Mouse (Mus musculus) kidney, embryonic 14.5 days (tissue): Measurements from ENCODE around the gene Atg9b. TPM values are rescaled to one million over a fixed set of nuclear protein-coding genes. Genes with fewer than 3 reads are reported as not detected.

Experiments
- ATAC-seq: fragments of 200-750 bp; cut with Nextera tagmentation; 2 replicates; pipeline ENCODE4 v1.8.0; 2017; ENCODE audit warnings: moderate number of reproducible peaks, mild to moderate bottlenecking, moderate TSS enrichment, moderate library complexity; ENCODE audit not compliant: low FRiP score, low TSS enrichment
- H3K27ac ChIP-seq: fragments of 300-500 bp; sonication (generic); 2 replicates; pipeline ENCODE4 v1.5.1; 2014; ENCODE audit warnings: low read depth, mild to moderate bottlenecking, low read length, moderate library complexity, mixed read lengths
- H3K27me3 ChIP-seq: fragments of 300-500 bp; sonication (generic); 2 replicates; pipeline ENCODE4 v1.6.1; 2014; ENCODE audit warnings: mild to moderate bottlenecking, low read length; ENCODE audit not compliant: control insufficient read depth, insufficient read depth
- H3K36me3 ChIP-seq: fragments of 300-500 bp; sonication (generic); 2 replicates; pipeline ENCODE4 v1.6.1; 2014; ENCODE audit warnings: low read length, mixed read lengths; ENCODE audit not compliant: control insufficient read depth, insufficient read depth
- H3K4me1 ChIP-seq: fragments of 300-500 bp; sonication (generic); 2 replicates; pipeline ENCODE4 v1.6.1; 2014; ENCODE audit warnings: low read length, mixed read lengths; ENCODE audit not compliant: control insufficient read depth, insufficient read depth
- H3K4me2 ChIP-seq: fragments of 300-500 bp; sonication (generic); replicated peaks from 2 replicates; pipeline ENCODE4 v1.6.1; 2014; ENCODE audit warnings: low read depth, mild to moderate bottlenecking, low read length
- H3K4me3 ChIP-seq: fragments of 300-500 bp; sonication (generic); 2 replicates; pipeline ENCODE4 v1.5.1; 2014; ENCODE audit warnings: mild to moderate bottlenecking, low read length
- H3K9ac ChIP-seq: fragments of 300-500 bp; sonication (generic); 2 replicates; pipeline ENCODE4 v1.6.1; 2014; ENCODE audit warnings: low read depth, mild to moderate bottlenecking, low read length, moderate library complexity
- H3K9me3 ChIP-seq: fragments of 300-500 bp; sonication (generic); 2 replicates; pipeline ENCODE4 v1.6.1; 2016; ENCODE audit warnings: low read length; ENCODE audit not compliant: control insufficient read depth
- WGBS: fragments of 180-500 bp; shearing (Covaris S2); extraction: QIAGEN DNeasy Blood & Tissue Kit; methylation state at CpG from one replicate; pipeline ENCODE4 v1.1.7; 2014; 5-methylcytosine and 5-hydroxymethylcytosine counted together
- polyA plus RNA-seq: library from polyadenylated mRNA; unstranded; fragments of >200 nt; fragmentation: Nextera tagmentation; extraction: Ambion mirVana; gene quantifications from 2 replicates; pipeline ENCODE4 v1.2.1, GENCODE M21; 2014

Gene Atg9b
- polyA plus RNA-seq, 1 experiment from 2014 or later, result 1.1 TPM

DNA sequence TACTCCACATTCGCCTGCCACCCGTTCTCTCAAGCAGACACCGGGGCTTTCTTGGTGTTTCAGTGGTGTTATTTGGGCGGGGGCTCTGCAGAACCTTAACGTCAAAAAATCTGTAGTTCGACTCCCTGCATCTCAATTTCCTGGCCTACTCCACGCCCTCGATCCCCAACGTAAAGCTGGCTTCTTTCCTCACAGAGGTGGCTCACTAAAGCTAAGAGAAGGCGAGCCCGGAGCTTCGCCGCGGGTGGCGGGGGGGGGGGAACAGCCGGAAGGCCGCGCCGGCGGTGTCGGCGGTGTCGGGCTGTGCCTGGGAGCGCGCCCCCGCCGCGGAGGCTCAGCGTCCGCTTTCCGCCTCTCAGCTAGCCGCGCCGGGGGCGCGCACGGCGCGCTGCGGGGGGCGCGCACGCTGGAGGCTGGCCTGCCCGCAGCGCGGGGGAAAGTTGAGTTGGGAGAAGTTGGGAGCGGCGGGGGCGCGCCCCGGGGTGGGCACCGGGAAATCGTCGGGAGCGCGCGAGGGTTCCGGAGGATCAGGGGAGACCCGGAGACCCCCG is 33.0 kb upstream of the Atg9b start:
- ATAC-seq, result peak; percentile 28
- peak overlapping the region; percentile 63 for H3K4me3 ChIP-seq

GRCm38 (mm10) chr5:24424004-24424781 is 32.2 kb upstream of the Atg9b start:
- H3K9me3 ChIP-seq, result no peaks in the 10 kb centered on the region
- 13% methylated on average over 21 of the region's 21 CpGs for WGBS
- peak overlapping the region; percentile 86 for H3K4me2 ChIP-seq
- H3K36me3 ChIP-seq, result peaks cover 21% of the 10 kb centered on the region
- no peaks in the 10 kb centered on the region for H3K27me3 ChIP-seq
- ATAC-seq, result peak; percentile 6
- H3K27ac ChIP-seq, result peak overlapping the region; percentile 87
- peaks cover 31% of the 10 kb centered on the region for H3K4me1 ChIP-seq
- H3K9ac ChIP-seq, result peak overlapping the region; percentile 66
- peak overlapping the region; percentile 63 for H3K4me3 ChIP-seq

More for the DNA sequence above, 33.0 kb upstream of the Atg9b start:
- Histone ChIP-seq H3K4me1 (peaks cover 31% of the 10 kb centered on the region), H3K27me3 (no peaks in the 10 kb centered on the region), H3K9ac (peak overlapping the region; percentile 66), H3K36me3 (peaks cover 20% of the 10 kb centered on the region), H3K27ac (peak overlapping the region; percentile 87; the same call in 1 of the 2 replicates), H3K4me2 (peak overlapping the region; percentile 86), H3K9me3 (no peaks in the 10 kb centered on the region)
- WGBS, result 1% methylated on average over 48 of the region's 60 CpGs

- peaks cover 30% of the 10 kb centered on the region for H3K4me1 ChIP-seq
- WGBS, result under 1% methylated on average over 46 of the region's 46 CpGs
These were observed 31.4 kb upstream of the Atg9b start, which contains the start of the genes Cdk5 and Slc4a2 for GRCm38 (mm10) chr5:24423129-24424003. TSS of gene Cdk5 (minus strand) at chr5:24423530. TSS of gene Slc4a2 (plus strand) at chr5:24423837.

GRCm38 (mm10) chr5:24420381-24420780 is 28.4 kb upstream of the Atg9b start:
- Histone ChIP-seq H3K36me3 (peaks cover 24% of the 10 kb centered on the region), H3K4me3 (no peak overlapping the region), H3K4me1 (peaks cover 10% of the 10 kb centered on the region), H3K27ac (no peak overlapping the region), H3K9me3 (no peaks in the 10 kb centered on the region), H3K9ac (no peak overlapping the region), H3K27me3 (no peaks in the 10 kb centered on the region), H3K4me2 (no peak overlapping the region)
- no peak for ATAC-seq
- WGBS, result 85% methylated on average over 9 of the region's 9 CpGs

More at GRCm38 (mm10) chr5:24423129-24424003, 31.4 kb upstream of the Atg9b start, which contains the start of the genes Cdk5 and Slc4a2:
- Histone ChIP-seq H3K4me2 (peak within 1 kb of the TSS; percentile 86), H3K9me3 (no peaks in the 10 kb centered on the region), H3K36me3 (peaks cover 24% of the 10 kb centered on the region), H3K27me3 (no peaks in the 10 kb centered on the region), H3K4me3 (peak within 1 kb of the TSS; percentile 63), H3K27ac (peak within 1 kb of the TSS; percentile 87), H3K9ac (peak within 1 kb of the TSS; percentile 75)
- ATAC-seq, result peak; percentile 91

GRCm38 (mm10) chr5:24417587-24417986 is 25.6 kb upstream of the Atg9b start:
- Histone ChIP-seq H3K9ac (no peak overlapping the region), H3K27me3 (no peaks in the 10 kb centered on the region), H3K4me2 (no peak overlapping the region), H3K36me3 (peaks cover 24% of the 10 kb centered on the region), H3K4me3 (no peak overlapping the region), H3K9me3 (no peaks in the 10 kb centered on the region), H3K4me1 (peaks cover 21% of the 10 kb centered on the region), H3K27ac (no peak overlapping the region)
- no peak for ATAC-seq
- WGBS, result 86% methylated on average over 10 of the region's 10 CpGs

GRCm38 (mm10) chr5:24416222-24416736 is 24.3 kb upstream of the Atg9b start:
- Histone ChIP-seq H3K4me3 (no peak overlapping the region), H3K9ac (no peak overlapping the region), H3K4me1 (peaks cover 19% of the 10 kb centered on the region), H3K9me3 (no peaks in the 10 kb centered on the region), H3K27me3 (no peaks in the 10 kb centered on the region), H3K27ac (no peak overlapping the region), H3K36me3 (peaks cover 24% of the 10 kb centered on the region), H3K4me2 (no peak overlapping the region; the same call in 1 of the 2 replicates)
- WGBS, result 3% methylated on average over 21 of the region's 21 CpGs
- ATAC-seq, result peak; percentile 42

DNA sequence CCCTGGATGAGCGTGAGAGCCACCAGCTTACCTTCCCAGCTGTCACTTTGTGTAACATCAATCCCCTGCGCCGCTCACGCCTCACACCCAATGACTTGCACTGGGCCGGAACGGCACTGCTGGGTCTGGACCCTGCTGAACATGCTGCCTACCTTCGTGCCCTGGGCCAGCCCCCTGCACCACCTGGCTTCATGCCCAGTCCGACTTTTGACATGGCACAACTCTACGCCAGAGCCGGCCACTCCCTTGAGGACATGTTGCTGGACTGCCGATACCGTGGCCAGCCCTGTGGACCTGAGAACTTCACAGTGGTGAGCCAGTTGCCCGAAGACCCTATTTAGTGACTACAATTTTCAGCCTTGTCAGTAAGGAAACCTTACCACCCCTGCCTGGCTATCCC is 22.0 kb upstream of the Atg9b start:
- no peak; the same call in 1 of the 2 replicates for ATAC-seq
- no peak overlapping the region for H3K4me3 ChIP-seq

GRCm38 (mm10) chr5:24413042-24413693 is 21.2 kb upstream of the Atg9b start, which contains the start of gene Asic3:
TSS of gene Asic3 (plus strand) at chr5:24413392.
- no peak within 1 kb of the TSS for H3K9ac ChIP-seq

More for the DNA sequence above, 22.0 kb upstream of the Atg9b start:
- Histone ChIP-seq H3K27ac (no peak overlapping the region), H3K9ac (no peak overlapping the region), H3K4me2 (peak overlapping the region; percentile 10; the same call in 1 of the 2 replicates), H3K27me3 (no peaks in the 10 kb centered on the region), H3K4me1 (peaks cover 19% of the 10 kb centered on the region), H3K9me3 (no peaks in the 10 kb centered on the region), H3K36me3 (peaks cover 6% of the 10 kb centered on the region; the same call in 1 of the 2 replicates)
- 75% methylated on average over 13 of the region's 13 CpGs for WGBS

More at GRCm38 (mm10) chr5:24413042-24413693, 21.2 kb upstream of the Atg9b start, which contains the start of gene Asic3:
- H3K27me3 ChIP-seq, result no peaks in the 10 kb centered on the region
- peaks cover 19% of the 10 kb centered on the region for H3K4me1 ChIP-seq
- no peak for ATAC-seq
- peak within 1 kb of the TSS; percentile 10; the same call in 1 of the 2 replicates for H3K4me2 ChIP-seq
- no peaks in the 10 kb centered on the region for H3K9me3 ChIP-seq
- no peak within 1 kb of the TSS for H3K4me3 ChIP-seq
- 23% methylated on average over 11 of the region's 11 CpGs for WGBS
- H3K36me3 ChIP-seq, result peaks cover 7% of the 10 kb centered on the region
- H3K27ac ChIP-seq, result 0 out of 2 replicates have a peak within 1 kb of the TSS, but pooled peaks have one; percentile 9
